Mouse (Mus musculus) kidney, embryonic 16.5 days (tissue): ENCODE data around the gene Mrps5. TPM values are rescaled to one million over a fixed set of nuclear protein-coding genes. Genes with fewer than 3 reads are reported as not detected.

Source experiments
- ATAC-seq: fragments of 200-750 bp; cut with Nextera tagmentation; 2 replicates; pipeline ENCODE4 v1.8.0; 2017; ENCODE audit warnings: moderate TSS enrichment; ENCODE audit not compliant: low FRiP score, low TSS enrichment
- H3K27ac ChIP-seq: fragments of 300-500 bp; sonication (generic); 2 replicates; pipeline ENCODE4 v1.5.1; 2014; ENCODE audit warnings: low read length
- H3K27me3 ChIP-seq: fragments of 300-500 bp; sonication (generic); 2 replicates; pipeline ENCODE4 v1.6.1; 2014; ENCODE audit warnings: low read length, control low read depth, mixed read lengths; ENCODE audit not compliant: insufficient read depth
- H3K36me3 ChIP-seq: fragments of 300-500 bp; sonication (generic); 2 replicates; pipeline ENCODE4 v1.6.1; 2014; ENCODE audit warnings: low read length, control low read depth, mixed read lengths; ENCODE audit not compliant: insufficient read depth
- H3K4me1 ChIP-seq: fragments of 300-500 bp; sonication (generic); 2 replicates; pipeline ENCODE4 v1.6.1; 2014; ENCODE audit warnings: low read length, control low read depth, mixed read lengths; ENCODE audit not compliant: insufficient read depth
- H3K4me2 ChIP-seq: fragments of 300-500 bp; sonication (generic); replicated peaks from 2 replicates; pipeline ENCODE4 v1.6.1; 2014; ENCODE audit warnings: low read depth, low read length
- H3K4me3 ChIP-seq: fragments of 300-500 bp; sonication (generic); 2 replicates; pipeline ENCODE4 v1.5.1; 2014; ENCODE audit warnings: mild to moderate bottlenecking, low read length
- H3K9ac ChIP-seq: fragments of 300-500 bp; sonication (generic); replicated peaks from 2 replicates; pipeline ENCODE4 v1.6.1; 2014; ENCODE audit warnings: low read length
- H3K9me3 ChIP-seq: fragments of 300-500 bp; sonication (generic); 2 replicates; pipeline ENCODE4 v1.6.1; 2016; ENCODE audit warnings: low read length, control low read depth
- WGBS: fragments of 180-500 bp; shearing (Covaris S2); extraction: QIAGEN DNeasy Blood & Tissue Kit; methylation state at CpG from one replicate; pipeline ENCODE4 v1.1.7; 2014; 5-methylcytosine and 5-hydroxymethylcytosine counted together
- polyA plus RNA-seq: library from polyadenylated mRNA; unstranded; fragments of >200 nt; fragmentation: Nextera tagmentation; extraction: Ambion mirVana; gene quantifications from 2 replicates; pipeline ENCODE4 v1.2.1, GENCODE M21; 2015

Mrps5 gene
- polyA plus RNA-seq, 1 experiment from 2014 or later: 148 TPM

GRCm38 (mm10) chr2:127608986-127609385, 22.0 kb downstream of the Mrps5 start:
- peaks cover 10% of the 10 kb centered on the region; the same call in 1 of the 2 replicates for H3K4me1 ChIP-seq
- no peak overlapping the region for H3K9ac ChIP-seq
- H3K36me3 ChIP-seq: peaks cover 21% of the 10 kb centered on the region
- H3K4me3 ChIP-seq: no peak overlapping the region
- ATAC-seq: peak; percentile 82; the same call in 1 of the 2 replicates
- H3K9me3 ChIP-seq: no peaks in the 10 kb centered on the region
- WGBS: 12% methylated on average over 5 of the region's 5 CpGs
- H3K27ac ChIP-seq: peak overlapping the region; percentile 48; the same call in 1 of the 2 replicates
- peak overlapping the region; percentile 25 for H3K4me2 ChIP-seq
- H3K27me3 ChIP-seq: no peaks in the 10 kb centered on the region

GRCm38 (mm10) chr2:127611386-127611785, 24.4 kb downstream of the Mrps5 start:
- no peak overlapping the region for H3K27ac ChIP-seq

GRCm38 (mm10) chr2:127612288-127612687, 25.3 kb downstream of the Mrps5 start:
- no peaks in the 10 kb centered on the region for H3K9me3 ChIP-seq
- no peak overlapping the region for H3K4me2 ChIP-seq
- no peaks in the 10 kb centered on the region for H3K36me3 ChIP-seq
- WGBS: 88% methylated on average over 4 of the region's 4 CpGs
- no peak overlapping the region for H3K27ac ChIP-seq
- no peak overlapping the region for H3K9ac ChIP-seq
- no peaks in the 10 kb centered on the region for H3K27me3 ChIP-seq
- no peak overlapping the region for H3K4me3 ChIP-seq
- H3K4me1 ChIP-seq: peaks cover 10% of the 10 kb centered on the region; the same call in 1 of the 2 replicates
- no peak for ATAC-seq

More at GRCm38 (mm10) chr2:127611386-127611785, 24.4 kb downstream of the Mrps5 start:
- Histone ChIP-seq H3K9me3 (no peaks in the 10 kb centered on the region), H3K27me3 (no peaks in the 10 kb centered on the region), H3K9ac (no peak overlapping the region), H3K4me3 (no peak overlapping the region), H3K36me3 (no peaks in the 10 kb centered on the region), H3K4me2 (no peak overlapping the region), H3K4me1 (peaks cover 10% of the 10 kb centered on the region; the same call in 1 of the 2 replicates)
- no peak for ATAC-seq
- 75% methylated on average over 4 of the region's 4 CpGs for WGBS

- Histone ChIP-seq H3K4me2 (no peak overlapping the region), H3K27me3 (no peaks in the 10 kb centered on the region), H3K9ac (no peak overlapping the region), H3K27ac (no peak overlapping the region), H3K4me1 (no peaks in the 10 kb centered on the region), H3K36me3 (no peaks in the 10 kb centered on the region), H3K9me3 (no peaks in the 10 kb centered on the region), H3K4me3 (no peak overlapping the region)
- no peak for ATAC-seq
- WGBS: 82% methylated on average over 3 of the region's 3 CpGs
These were observed 32.3 kb downstream of the Mrps5 start for GRCm38 (mm10) chr2:127619311-127619710.

GRCm38 (mm10) chr2:127622065-127622464, 35.0 kb downstream of the Mrps5 start:
- H3K4me3 ChIP-seq: no peak overlapping the region
- H3K27ac ChIP-seq: no peak overlapping the region
- WGBS: 33% methylated on average over 3 of the region's 3 CpGs
- H3K36me3 ChIP-seq: no peaks in the 10 kb centered on the region
- H3K9me3 ChIP-seq: no peaks in the 10 kb centered on the region
- no peaks in the 10 kb centered on the region for H3K4me1 ChIP-seq
- ATAC-seq: no peak
- no peak overlapping the region for H3K9ac ChIP-seq
- no peaks in the 10 kb centered on the region for H3K27me3 ChIP-seq
- no peak overlapping the region for H3K4me2 ChIP-seq

- H3K9ac ChIP-seq: no peak overlapping the region
- peak overlapping the region; percentile 47 for H3K27ac ChIP-seq
- H3K36me3 ChIP-seq: no peaks in the 10 kb centered on the region
- ATAC-seq: no peak
- no peaks in the 10 kb centered on the region for H3K27me3 ChIP-seq
- no peaks in the 10 kb centered on the region for H3K9me3 ChIP-seq
- WGBS: 91% methylated on average over 2 of the region's 2 CpGs
- H3K4me3 ChIP-seq: no peak overlapping the region
- no peak overlapping the region for H3K4me2 ChIP-seq
- no peaks in the 10 kb centered on the region for H3K4me1 ChIP-seq
These were observed 37.8 kb downstream of the Mrps5 start for GRCm38 (mm10) chr2:127624786-127625185.

GRCm38 (mm10) chr2:127625659-127626058, 38.6 kb downstream of the Mrps5 start:
- peak; percentile 86 for ATAC-seq
- Histone ChIP-seq H3K4me3 (no peak overlapping the region), H3K9ac (no peak overlapping the region), H3K36me3 (no peaks in the 10 kb centered on the region), H3K4me1 (no peaks in the 10 kb centered on the region), H3K27ac (peak overlapping the region; percentile 74), H3K9me3 (no peaks in the 10 kb centered on the region), H3K27me3 (no peaks in the 10 kb centered on the region), H3K4me2 (no peak overlapping the region)
- WGBS: 61% methylated on average over 5 of the region's 5 CpGs

GRCm38 (mm10) chr2:127627354-127627753, 40.3 kb downstream of the Mrps5 start:
- no peaks in the 10 kb centered on the region for H3K9me3 ChIP-seq
- no peak for ATAC-seq
- 78% methylated on average over 6 of the region's 6 CpGs for WGBS
- no peaks in the 10 kb centered on the region for H3K36me3 ChIP-seq
- H3K9ac ChIP-seq: no peak overlapping the region
- H3K27ac ChIP-seq: no peak overlapping the region
- no peak overlapping the region for H3K4me2 ChIP-seq
- no peaks in the 10 kb centered on the region for H3K27me3 ChIP-seq
- no peak overlapping the region for H3K4me3 ChIP-seq
- H3K4me1 ChIP-seq: no peaks in the 10 kb centered on the region

- H3K4me3 ChIP-seq: no peak overlapping the region
- 72% methylated on average over 6 of the region's 6 CpGs for WGBS
- no peaks in the 10 kb centered on the region for H3K27me3 ChIP-seq
- no peaks in the 10 kb centered on the region for H3K4me1 ChIP-seq
- H3K27ac ChIP-seq: no peak overlapping the region
- no peak overlapping the region for H3K4me2 ChIP-seq
- H3K9ac ChIP-seq: no peak overlapping the region
- no peaks in the 10 kb centered on the region for H3K9me3 ChIP-seq
- no peak for ATAC-seq
- H3K36me3 ChIP-seq: no peaks in the 10 kb centered on the region
These were observed 41.1 kb downstream of the Mrps5 start for GRCm38 (mm10) chr2:127627990-127628570.

GRCm38 (mm10) chr2:127632601-127633000, 45.6 kb downstream of the Mrps5 start:
- H3K4me2 ChIP-seq: no peak overlapping the region
- no peaks in the 10 kb centered on the region for H3K27me3 ChIP-seq
- no peak overlapping the region for H3K4me3 ChIP-seq
- ATAC-seq: no peak
- H3K9me3 ChIP-seq: no peaks in the 10 kb centered on the region
- peaks cover 5% of the 10 kb centered on the region; the same call in 1 of the 2 replicates for H3K4me1 ChIP-seq
- H3K36me3 ChIP-seq: 0 out of 2 replicates have a peak, but pooled peaks cover 3% of the 10 kb centered on the region
- H3K27ac ChIP-seq: no peak overlapping the region
- WGBS: 82% methylated on average over 2 of the region's 2 CpGs
- no peak overlapping the region for H3K9ac ChIP-seq
